Mouse (Mus musculus) MEL (cell line): Measurements from ENCODE around the gene Pla2g3. TPM values are rescaled to one million over a fixed set of nuclear protein-coding genes. Genes with fewer than 3 reads are reported as not detected.
A peak's percentile ranks its signal among the peaks of the same experiment; 100 is the strongest.

ENCODE experiments used
- DNase-seq: peaks from one replicate; pipeline ENCODE4 v3.0.0; 2011; ENCODE audit warnings: low read depth, low spot score
- H3K27ac ChIP-seq: 2 replicates; pipeline ENCODE4 v1.5.1; 2012; ENCODE audit warnings: low read depth, mild to moderate bottlenecking, control low read depth, low read length, moderate library complexity; ENCODE audit not compliant: control insufficient read depth
- H3K27me3 ChIP-seq, 2 experiments: fragments of 150-350 bp in 1 of 2; sonication (generic) in 1 of 2; 2 replicates each; pipeline ENCODE4 v1.6.1; 2012; ENCODE audit warnings: low read length in 2 of 2, mild to moderate bottlenecking in 2 of 2, improper control_type of control experiment in 1 of 2, moderate library complexity in 1 of 2; ENCODE audit not compliant: insufficient read depth in 2 of 2, control insufficient read depth in 1 of 2
- H3K36me3 ChIP-seq, 2 experiments: 2 replicates each; pipeline ENCODE4 v1.6.1; 2012 to 2014; ENCODE audit warnings: low read length in 2 of 2, improper control_type of control experiment in 1 of 2, inconsistent platforms in 1 of 2, mild to moderate bottlenecking in 1 of 2; ENCODE audit not compliant: insufficient read depth in 2 of 2, control insufficient read depth in 1 of 2
- H3K4me1 ChIP-seq, 2 experiments: fragments of 150-350 bp in 1 of 2; sonication (generic) in 1 of 2; 2 replicates each; pipeline ENCODE4 v1.6.1; 2012; ENCODE audit warnings: low read length in 2 of 2, improper control_type of control experiment in 1 of 2, mild to moderate bottlenecking in 1 of 2; ENCODE audit not compliant: insufficient read depth in 2 of 2, control insufficient read depth in 1 of 2
- H3K4me3 ChIP-seq, 2 experiments: fragments of 150-350 bp in 1 of 2; sonication (generic) in 1 of 2; 2 replicates each; pipeline ENCODE4 v1.5.1; 2012; ENCODE audit warnings: low read depth in 2 of 2, low read length in 2 of 2, mild to moderate bottlenecking in 2 of 2, moderate library complexity in 2 of 2, control low read depth in 1 of 2, improper control_type of control experiment in 1 of 2; ENCODE audit not compliant: control insufficient read depth in 1 of 2, insufficient read depth in 1 of 2
- H3K79me2 ChIP-seq: 2 replicates; pipeline ENCODE4 v1.6.1; 2012; ENCODE audit warnings: mild to moderate bottlenecking, low read length, moderate library complexity; ENCODE audit not compliant: control insufficient read depth, poor library complexity, insufficient read depth
- H3K9ac ChIP-seq: 2 replicates; pipeline ENCODE4 v1.6.1; 2012; ENCODE audit warnings: low read depth, mild to moderate bottlenecking, control low read depth, low read length, moderate library complexity; ENCODE audit not compliant: control insufficient read depth, poor library complexity, severe bottlenecking
- H3K9me3 ChIP-seq: fragments of 150-350 bp; sonication (generic); replicated peaks from 2 replicates; pipeline ENCODE4 v1.6.1; 2012; ENCODE audit warnings: mild to moderate bottlenecking, low read length, improper control_type of control experiment, moderate library complexity; ENCODE audit not compliant: insufficient read depth
- CHD1 ChIP-seq: IDR thresholded peaks from 2 replicates; pipeline ENCODE4 v1.6.1; 2012; ENCODE audit warnings: low read depth, mild to moderate bottlenecking, inconsistent platforms, low read length, improper control_type of control experiment
- MAX ChIP-seq: IDR thresholded peaks from 2 replicates; pipeline ENCODE4 v1.6.1; 2011; ENCODE audit warnings: low read length, improper control_type of control experiment
- MYB ChIP-seq: IDR thresholded peaks from 2 replicates; pipeline ENCODE4 v1.6.1; 2011; ENCODE audit warnings: mild to moderate bottlenecking, low read depth, low read length, improper control_type of control experiment
- NELFE ChIP-seq: IDR thresholded peaks from 2 replicates; pipeline ENCODE4 v1.6.1; 2011; ENCODE audit warnings: low read depth, low read length, improper control_type of control experiment
- POLR2A ChIP-seq, 2 experiments: IDR thresholded peaks; 2 replicates each; pipeline ENCODE4 v1.6.1; 2011 to 2012; ENCODE audit warnings: low read length in 2 of 2, mild to moderate bottlenecking in 2 of 2, control low read depth in 1 of 2, improper control_type of control experiment in 1 of 2, low read depth in 1 of 2, moderate library complexity in 1 of 2; ENCODE audit not compliant: control insufficient read depth in 1 of 2, insufficient read depth in 1 of 2, poor library complexity in 1 of 2
- POLR2AphosphoS2 ChIP-seq: IDR thresholded peaks from 2 replicates; pipeline ENCODE4 v1.6.1; 2011; ENCODE audit warnings: low read length, improper control_type of control experiment
- POLR2AphosphoS5 ChIP-seq: IDR thresholded peaks from 2 replicates; pipeline ENCODE4 v1.6.1; 2012; ENCODE audit warnings: low read depth, borderline replicate concordance, mild to moderate bottlenecking, inconsistent platforms, low read length, moderate library complexity, mixed read lengths
- RCOR1 ChIP-seq: IDR thresholded peaks from 2 replicates; pipeline ENCODE4 v1.6.1; 2012; ENCODE audit warnings: low read depth, mild to moderate bottlenecking, inconsistent platforms, low read length, improper control_type of control experiment
- SMC3 ChIP-seq: IDR thresholded peaks from 2 replicates; pipeline ENCODE4 v1.6.1; 2011; ENCODE audit warnings: low read depth, low read length, improper control_type of control experiment
- TAL1 ChIP-seq: IDR thresholded peaks from 2 replicates; pipeline ENCODE4 v1.6.1; 2012; ENCODE audit warnings: mild to moderate bottlenecking, inconsistent platforms, low read length, moderate library complexity, mixed read lengths
- ZC3H11A ChIP-seq: IDR thresholded peaks from 2 replicates; pipeline ENCODE4 v1.6.1; 2012; ENCODE audit warnings: low read depth, mild to moderate bottlenecking, inconsistent platforms, low read length, improper control_type of control experiment
- ZMIZ1 ChIP-seq: IDR thresholded peaks from 2 replicates; pipeline ENCODE4 v1.6.1; 2012; ENCODE audit warnings: low read depth, mild to moderate bottlenecking, inconsistent platforms, low read length, improper control_type of control experiment, moderate library complexity
- polyA plus RNA-seq, 2 experiments: library from polyadenylated mRNA; stranded (reverse) in 1 of 2; unstranded in 1 of 2; fragments of >175 nt in 1 of 2; fragments of >200 nt in 1 of 2; gene quantifications; 2 replicates each; pipeline versions ENCODE4 v1.2.1 to v1.2.4; 2012; ENCODE audit warnings: low replicate concordance in 2 of 2, low read depth in 1 of 2; ENCODE audit not compliant: insufficient read length in 2 of 2, insufficient read depth in 1 of 2, missing spikeins in 1 of 2
- total RNA-seq: library from RNA; depleted of rRNA; stranded (reverse); fragments of 300-350 nt; gene quantifications from 2 replicates; pipeline ENCODE4 v1.2.3, GENCODE M21; 2012

The Pla2g3 gene
- total and polyA plus RNA-seq, 3 experiments, result 0.15 to 0.39 TPM; not detected in 1

DNA sequence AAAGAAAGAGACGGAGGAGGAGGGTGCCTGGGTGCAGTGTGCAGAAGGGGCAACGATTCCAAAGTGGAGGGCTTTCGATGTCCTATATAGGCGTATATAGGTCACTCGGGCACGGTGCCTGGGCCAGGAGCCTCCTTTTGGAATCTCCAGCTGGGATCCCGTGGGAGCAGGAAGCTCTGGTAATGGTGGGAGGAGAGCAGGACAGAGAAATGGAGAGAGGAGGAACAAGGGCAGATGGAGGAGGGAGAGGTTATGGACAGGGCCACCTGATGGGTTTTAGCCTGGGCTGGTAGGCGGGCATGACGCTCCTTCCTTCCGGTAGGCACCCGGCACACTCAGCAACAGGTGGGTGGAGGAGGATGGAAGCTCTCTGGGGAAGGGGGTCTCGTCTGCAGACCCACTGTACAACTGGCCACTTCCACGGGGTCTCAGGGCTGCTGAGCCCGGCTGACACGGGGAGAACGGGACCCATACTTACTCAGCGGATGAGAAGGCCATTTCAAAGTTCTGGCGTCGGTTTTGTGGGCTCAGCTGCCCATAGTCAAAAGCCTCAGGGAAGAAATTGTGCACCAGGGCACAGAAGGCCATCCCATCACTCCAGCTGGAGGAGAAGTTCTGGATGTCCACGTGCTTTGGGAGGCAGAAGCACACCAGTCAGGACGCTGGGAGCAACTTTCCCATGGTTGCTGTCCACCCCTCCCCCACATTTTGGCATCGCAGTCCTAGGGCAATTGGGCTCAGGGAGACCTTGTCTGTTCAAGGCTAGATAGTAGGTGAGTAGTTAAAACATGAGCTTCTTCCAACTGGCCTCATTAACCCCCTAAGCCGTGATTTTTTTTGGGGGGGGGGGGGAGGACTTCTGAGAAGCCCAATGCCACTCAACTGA is 33.5 kb downstream of the Pla2g3 start:
- peaks cover 11 to 20% of the 10 kb centered on the region in 2 experiments; a peak in 3 of 4 replicates for H3K36me3 ChIP-seq

DNA sequence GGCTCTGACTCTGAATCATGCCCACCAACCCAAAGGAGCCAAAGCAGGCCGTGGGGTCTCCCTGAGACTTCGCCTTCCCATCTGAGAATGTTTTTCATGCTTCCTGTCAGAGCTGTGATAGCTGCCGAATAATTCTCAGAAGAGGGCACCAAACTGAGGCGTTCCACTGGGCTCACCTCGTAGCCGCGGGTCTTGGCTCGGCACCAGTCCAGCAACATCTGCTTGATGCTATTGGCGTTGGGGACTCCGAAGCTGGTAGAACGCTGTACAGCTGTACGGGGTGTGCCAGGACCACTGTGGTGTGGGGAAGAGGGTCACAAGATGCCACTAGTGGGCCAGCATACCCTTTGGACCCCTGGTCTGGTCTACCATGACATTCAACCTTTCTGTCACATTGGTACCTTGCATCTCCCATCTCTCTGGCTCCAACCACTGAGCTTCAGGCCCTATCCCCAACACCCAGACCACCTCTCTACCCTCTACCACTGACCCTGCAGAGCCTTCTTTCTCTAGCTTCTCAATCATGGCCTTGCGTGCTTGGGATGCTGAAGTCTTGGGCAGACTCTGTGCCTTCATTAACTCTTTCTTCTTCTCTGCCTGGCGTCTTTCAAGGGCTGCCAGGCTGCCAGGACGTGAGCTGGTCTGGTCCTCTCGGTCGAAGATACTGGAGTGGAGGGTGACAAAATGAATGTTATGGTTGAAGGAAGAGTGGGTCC is 34.4 kb downstream of the Pla2g3 start:
- no peak overlapping the region for H3K4me3 ChIP-seq
- DNase-seq, result peak; percentile 63
- no peaks in the 10 kb centered on the region for H3K9me3 ChIP-seq
- peak overlapping the region; percentile 80 for H3K27ac ChIP-seq
- peaks cover 26% of the 10 kb centered on the region for H3K79me2 ChIP-seq
- H3K9ac ChIP-seq, result 0 out of 2 replicates have a peak overlapping the region, but pooled peaks have one; percentile 1
- no peaks in the 10 kb centered on the region for H3K27me3 ChIP-seq
- TF ChIP-seq ZMIZ1 (peak; percentile 35; the same call in 1 of the 2 replicates), ZC3H11A (no peak), NELFE (no peak), POLR2A (IDR thresholded peaks at IDR 0.05; ENCODE audit: control insufficient read depth in 1 of 2, insufficient read depth in 1 of 2, low read depth in 1 of 2, low read length in 2 of 2, poor library complexity in 1 of 2) (peak in 1 of 2 experiments; percentile 52; a peak in 2 of 4 replicates), POLR2AphosphoS5 (peak; percentile 93), SMC3 (0 out of 2 replicates have a peak, but pooled peaks have one; percentile 6), CHD1 (peak; percentile 30; the same call in 1 of the 2 replicates), RCOR1 (no peak), POLR2AphosphoS2 (peak; percentile 71)
- peaks cover 0 to 40% of the 10 kb centered on the region in 2 experiments; a peak in 3 of 4 replicates for H3K4me1 ChIP-seq
- H3K36me3 ChIP-seq, result peaks cover 11 to 21% of the 10 kb centered on the region in 2 experiments; a peak in 3 of 4 replicates

More for the DNA sequence above, 33.5 kb downstream of the Pla2g3 start:
- TF ChIP-seq POLR2AphosphoS5 (peak; percentile 50; the same call in 1 of the 2 replicates), ZMIZ1 (peak; percentile 82), POLR2A (IDR thresholded peaks at IDR 0.05; ENCODE audit: control insufficient read depth in 1 of 2, insufficient read depth in 1 of 2, low read depth in 1 of 2, low read length in 2 of 2, poor library complexity in 1 of 2) (peak in 1 of 2 experiments; percentile 58; a peak in 1 of 4 replicates), POLR2AphosphoS2 (peak; percentile 66; the same call in 1 of the 2 replicates), TAL1 (no peak), MAX (no peak), CHD1 (no peak; the same call in 1 of the 2 replicates), MYB (0 out of 2 replicates have a peak, but pooled peaks have one; percentile 8)
- H3K79me2 ChIP-seq, result peaks cover 26% of the 10 kb centered on the region
- H3K27me3 ChIP-seq, result no peaks in the 10 kb centered on the region
- no peak for DNase-seq
- no peak overlapping the region for H3K4me3 ChIP-seq
- H3K4me1 ChIP-seq, result peaks cover 0 to 40% of the 10 kb centered on the region in 2 experiments; a peak in 3 of 4 replicates
- H3K9ac ChIP-seq, result no peak overlapping the region
- H3K9me3 ChIP-seq, result no peaks in the 10 kb centered on the region
- H3K27ac ChIP-seq, result peak overlapping the region; percentile 2; the same call in 1 of the 2 replicates
